Mouse (Mus musculus) MEL (cell line): ENCODE data around the gene Heg1. TPM values are rescaled to one million over a fixed set of nuclear protein-coding genes. Genes with fewer than 3 reads are reported as not detected.

Experiments used
- DNase-seq: peaks from one replicate; pipeline ENCODE4 v3.0.0; 2011; ENCODE audit warnings: low read depth, low spot score
- H3K27ac ChIP-seq: 2 replicates; pipeline ENCODE4 v1.5.1; 2012; ENCODE audit warnings: low read depth, mild to moderate bottlenecking, control low read depth, low read length, moderate library complexity; ENCODE audit not compliant: control insufficient read depth
- H3K27me3 ChIP-seq, 2 experiments: fragments of 150-350 bp in 1 of 2; sonication (generic) in 1 of 2; 2 replicates each; pipeline ENCODE4 v1.6.1; 2012; ENCODE audit warnings: low read length in 2 of 2, mild to moderate bottlenecking in 2 of 2, improper control_type of control experiment in 1 of 2, moderate library complexity in 1 of 2; ENCODE audit not compliant: insufficient read depth in 2 of 2, control insufficient read depth in 1 of 2
- H3K36me3 ChIP-seq, 2 experiments: 2 replicates each; pipeline ENCODE4 v1.6.1; 2012 to 2014; ENCODE audit warnings: low read length in 2 of 2, improper control_type of control experiment in 1 of 2, inconsistent platforms in 1 of 2, mild to moderate bottlenecking in 1 of 2; ENCODE audit not compliant: insufficient read depth in 2 of 2, control insufficient read depth in 1 of 2
- H3K4me1 ChIP-seq, 2 experiments: fragments of 150-350 bp in 1 of 2; sonication (generic) in 1 of 2; 2 replicates each; pipeline ENCODE4 v1.6.1; 2012; ENCODE audit warnings: low read length in 2 of 2, improper control_type of control experiment in 1 of 2, mild to moderate bottlenecking in 1 of 2; ENCODE audit not compliant: insufficient read depth in 2 of 2, control insufficient read depth in 1 of 2
- H3K4me3 ChIP-seq, 2 experiments: fragments of 150-350 bp in 1 of 2; sonication (generic) in 1 of 2; 2 replicates each; pipeline ENCODE4 v1.5.1; 2012; ENCODE audit warnings: low read depth in 2 of 2, low read length in 2 of 2, mild to moderate bottlenecking in 2 of 2, moderate library complexity in 2 of 2, control low read depth in 1 of 2, improper control_type of control experiment in 1 of 2; ENCODE audit not compliant: control insufficient read depth in 1 of 2, insufficient read depth in 1 of 2
- H3K79me2 ChIP-seq: 2 replicates; pipeline ENCODE4 v1.6.1; 2012; ENCODE audit warnings: mild to moderate bottlenecking, low read length, moderate library complexity; ENCODE audit not compliant: control insufficient read depth, poor library complexity, insufficient read depth
- H3K9ac ChIP-seq: 2 replicates; pipeline ENCODE4 v1.6.1; 2012; ENCODE audit warnings: low read depth, mild to moderate bottlenecking, control low read depth, low read length, moderate library complexity; ENCODE audit not compliant: control insufficient read depth, poor library complexity, severe bottlenecking
- H3K9me3 ChIP-seq: fragments of 150-350 bp; sonication (generic); replicated peaks from 2 replicates; pipeline ENCODE4 v1.6.1; 2012; ENCODE audit warnings: mild to moderate bottlenecking, low read length, improper control_type of control experiment, moderate library complexity; ENCODE audit not compliant: insufficient read depth
- BHLHE40 ChIP-seq: IDR thresholded peaks from 2 replicates; pipeline ENCODE4 v1.6.1; 2012; ENCODE audit warnings: low read depth, mild to moderate bottlenecking, inconsistent platforms, low read length, improper control_type of control experiment, borderline replicate concordance
- CHD2 ChIP-seq: IDR thresholded peaks from 2 replicates; pipeline ENCODE4 v1.6.1; 2011; ENCODE audit warnings: low read length, improper control_type of control experiment
- JUND ChIP-seq: IDR thresholded peaks from 2 replicates; pipeline ENCODE4 v1.6.1; 2011; ENCODE audit warnings: low read depth, mild to moderate bottlenecking, improper control_type of control experiment, low read length
- MAZ ChIP-seq: IDR thresholded peaks from 2 replicates; pipeline ENCODE4 v1.6.1; 2012; ENCODE audit warnings: low read depth, mild to moderate bottlenecking, inconsistent platforms, low read length, improper control_type of control experiment
- MXI1 ChIP-seq: IDR thresholded peaks from 2 replicates; pipeline ENCODE4 v1.6.1; 2011; ENCODE audit warnings: mild to moderate bottlenecking, low read depth, low read length, improper control_type of control experiment
- MYB ChIP-seq: IDR thresholded peaks from 2 replicates; pipeline ENCODE4 v1.6.1; 2011; ENCODE audit warnings: mild to moderate bottlenecking, low read depth, low read length, improper control_type of control experiment
- MYC ChIP-seq: IDR thresholded peaks from 2 replicates; pipeline ENCODE4 v1.6.1; 2011; ENCODE audit warnings: low read depth, mild to moderate bottlenecking, low read length, improper control_type of control experiment, moderate library complexity
- NRF1 ChIP-seq: IDR thresholded peaks from 2 replicates; pipeline ENCODE4 v1.6.1; 2014; ENCODE audit warnings: low read depth, mild to moderate bottlenecking, inconsistent platforms, low read length, improper control_type of control experiment, moderate library complexity; ENCODE audit not compliant: poor library complexity, insufficient read depth, severe bottlenecking
- POLR2AphosphoS2 ChIP-seq: IDR thresholded peaks from 2 replicates; pipeline ENCODE4 v1.6.1; 2011; ENCODE audit warnings: low read length, improper control_type of control experiment
- POLR2AphosphoS5 ChIP-seq: IDR thresholded peaks from 2 replicates; pipeline ENCODE4 v1.6.1; 2012; ENCODE audit warnings: low read depth, borderline replicate concordance, mild to moderate bottlenecking, inconsistent platforms, low read length, moderate library complexity, mixed read lengths
- RAD21 ChIP-seq: IDR thresholded peaks from 2 replicates; pipeline ENCODE4 v1.6.1; 2011; ENCODE audit warnings: mild to moderate bottlenecking, low read depth, low read length, improper control_type of control experiment
- SIN3A ChIP-seq: IDR thresholded peaks from 2 replicates; pipeline ENCODE4 v1.6.1; 2012; ENCODE audit warnings: low read length, improper control_type of control experiment, inconsistent platforms
- TAL1 ChIP-seq: IDR thresholded peaks from 2 replicates; pipeline ENCODE4 v1.6.1; 2012; ENCODE audit warnings: mild to moderate bottlenecking, inconsistent platforms, low read length, moderate library complexity, mixed read lengths
- ZKSCAN1 ChIP-seq: IDR thresholded peaks from 2 replicates; pipeline ENCODE4 v1.6.1; 2012; ENCODE audit warnings: low read depth, mild to moderate bottlenecking, inconsistent platforms, low read length, improper control_type of control experiment, moderate library complexity
- polyA plus RNA-seq, 2 experiments: library from polyadenylated mRNA; stranded (reverse) in 1 of 2; unstranded in 1 of 2; fragments of >175 nt in 1 of 2; fragments of >200 nt in 1 of 2; gene quantifications; 2 replicates each; pipeline versions ENCODE4 v1.2.1 to v1.2.4; 2012; ENCODE audit warnings: low replicate concordance in 2 of 2, low read depth in 1 of 2; ENCODE audit not compliant: insufficient read length in 2 of 2, insufficient read depth in 1 of 2, missing spikeins in 1 of 2
- total RNA-seq: library from RNA; depleted of rRNA; stranded (reverse); fragments of 300-350 nt; gene quantifications from 2 replicates; pipeline ENCODE4 v1.2.3, GENCODE M21; 2012

Gene Heg1
- total and polyA plus RNA-seq, 3 experiments, result 4.1 to 72.0 (median 6.9) TPM

- Histone ChIP-seq H3K27me3 (peaks cover 0 to 5% of the 10 kb centered on the region in 2 experiments; a peak in 3 of 4 replicates), H3K9me3 (no peaks in the 10 kb centered on the region), H3K9ac (no peak overlapping the region), H3K36me3 (peaks cover 0 to 6% of the 10 kb centered on the region in 2 experiments; a peak in 2 of 4 replicates), H3K4me1 (no peaks in the 10 kb centered on the region)
- TF ChIP-seq POLR2AphosphoS2, result no peak
- TF ChIP-seq JUND, result no peak
- no peak for TF ChIP-seq MAZ
- no peak for TF ChIP-seq POLR2AphosphoS5
- no peak for TF ChIP-seq TAL1
- TF ChIP-seq, all 39 proteins: peak for 0
- H3K27ac ChIP-seq, result no peak overlapping the region
- H3K79me2 ChIP-seq, result no peaks in the 10 kb centered on the region
- DNase-seq, result no peak
- no peak overlapping the region for H3K4me3 ChIP-seq
These were observed 24.6 kb upstream of the Heg1 start for GRCm38 (mm10) chr16:33659521-33659920.

GRCm38 (mm10) chr16:33660125-33660524 lies 24.0 kb upstream of the Heg1 start:
- H3K27ac ChIP-seq, result no peak overlapping the region
- no peak for DNase-seq
- no peaks in the 10 kb centered on the region for H3K4me1 ChIP-seq
- H3K9me3 ChIP-seq, result no peaks in the 10 kb centered on the region
- no peak overlapping the region for H3K4me3 ChIP-seq
- H3K36me3 ChIP-seq, result peaks cover 0 to 6% of the 10 kb centered on the region in 2 experiments; a peak in 2 of 4 replicates
- H3K79me2 ChIP-seq, result no peaks in the 10 kb centered on the region
- H3K27me3 ChIP-seq, result peaks cover 0 to 5% of the 10 kb centered on the region in 2 experiments; a peak in 3 of 4 replicates
- no peak for TF ChIP-seq SIN3A
- no peak for TF ChIP-seq CHD2
- TF ChIP-seq BHLHE40, result no peak
- no peak for TF ChIP-seq MYC
- no peak for TF ChIP-seq POLR2AphosphoS2
- no peak for TF ChIP-seq ZKSCAN1
- H3K9ac ChIP-seq, result no peak overlapping the region

- DNase-seq, result no peak
- H3K36me3 ChIP-seq, result peaks cover 0 to 2% of the 10 kb centered on the region in 2 experiments; a peak in 2 of 4 replicates
- peaks cover 0 to 5% of the 10 kb centered on the region in 2 experiments; a peak in 3 of 4 replicates for H3K27me3 ChIP-seq
- no peaks in the 10 kb centered on the region for H3K79me2 ChIP-seq
- TF ChIP-seq MYB (no peak), MXI1 (no peak), RAD21 (no peak), CHD2 (no peak), NRF1 (no peak)
- TF ChIP-seq, all 39 proteins: peak for 0
- H3K27ac ChIP-seq, result no peak overlapping the region
- no peaks in the 10 kb centered on the region for H3K9me3 ChIP-seq
- no peaks in the 10 kb centered on the region; a peak in 2 of 4 replicates for H3K4me1 ChIP-seq
- no peak overlapping the region for H3K9ac ChIP-seq
- no peak overlapping the region for H3K4me3 ChIP-seq
These were observed 21.3 kb upstream of the Heg1 start for GRCm38 (mm10) chr16:33662841-33663240.
